Mouse (Mus musculus) ovary, adult 18-20 months (tissue): ENCODE measurements at regions not wholly inside any gene's neighbourhood (a gene's known extent, or its start where the extent isn't known, plus 50 kb on each side); places are given as distances from the start of the nearest gene placed in this dataset.
A peak's percentile ranks its signal among the peaks of the same experiment; 100 is the strongest.
"Not testable (repeated sequence)": the region's sequence is repeated elsewhere in the genome, so short reads cannot be mapped to it uniquely, and the experiment has no call there.

Experiments
- DNase-seq: peaks from one replicate; pipeline ENCODE4 v3.0.0; 2022; ENCODE audit warnings: low spot score, mixed read lengths

DNA sequence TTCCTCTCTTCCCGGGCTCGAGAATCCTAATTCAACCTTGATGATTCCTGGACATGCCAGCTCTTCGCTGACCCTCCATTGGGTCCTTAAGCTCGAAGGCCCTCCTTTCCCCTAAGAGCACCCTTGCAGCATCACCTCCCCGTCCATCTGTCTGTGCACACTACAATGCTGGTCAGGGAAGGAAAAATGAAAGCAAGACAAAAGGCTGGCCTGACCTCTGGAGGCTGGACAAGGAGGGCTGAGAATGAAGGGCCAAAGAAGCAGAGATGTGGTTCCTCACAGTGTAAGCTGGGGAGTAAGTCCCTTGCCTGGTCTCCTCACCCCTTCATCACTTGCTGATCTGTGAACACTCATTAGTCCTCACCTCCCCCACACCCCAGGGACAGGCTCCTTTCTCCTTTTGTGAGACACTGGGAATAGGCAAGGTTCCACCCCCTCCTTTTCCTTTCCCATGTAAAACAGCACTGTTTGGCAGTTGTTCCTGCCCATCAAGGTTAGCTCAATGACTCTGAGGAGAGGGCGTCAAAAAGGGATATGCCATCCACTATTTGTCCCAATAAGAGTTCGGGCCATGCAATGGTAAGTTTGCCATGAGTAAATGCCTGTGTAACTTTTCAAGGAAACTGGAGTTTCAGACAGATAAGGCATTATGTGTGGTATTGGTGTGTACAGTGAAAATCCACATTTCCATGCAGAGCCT, 332.3 kb downstream of the Diras2 start:
- no peak for DNase-seq

DNA sequence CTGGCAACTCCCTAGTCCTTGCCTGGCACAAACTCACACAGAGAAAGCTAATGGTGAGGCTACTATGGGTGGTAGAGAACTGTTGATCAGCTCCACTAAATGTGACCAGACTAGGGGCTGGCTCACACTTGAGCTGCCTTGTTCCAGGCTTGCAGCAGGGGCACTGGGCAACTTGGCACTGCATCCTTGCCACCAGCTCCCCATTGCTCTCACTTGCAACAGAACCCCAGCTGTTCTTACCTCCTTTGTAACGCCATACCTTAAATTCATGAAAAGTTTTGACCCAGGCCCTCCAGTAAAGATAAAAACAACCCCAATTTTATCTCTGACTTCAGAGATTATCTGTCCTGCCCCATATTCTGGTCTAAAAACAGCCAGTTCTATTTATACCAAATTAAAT, 328.7 kb downstream of the Diras2 start:
- DNase-seq: no peak

DNA sequence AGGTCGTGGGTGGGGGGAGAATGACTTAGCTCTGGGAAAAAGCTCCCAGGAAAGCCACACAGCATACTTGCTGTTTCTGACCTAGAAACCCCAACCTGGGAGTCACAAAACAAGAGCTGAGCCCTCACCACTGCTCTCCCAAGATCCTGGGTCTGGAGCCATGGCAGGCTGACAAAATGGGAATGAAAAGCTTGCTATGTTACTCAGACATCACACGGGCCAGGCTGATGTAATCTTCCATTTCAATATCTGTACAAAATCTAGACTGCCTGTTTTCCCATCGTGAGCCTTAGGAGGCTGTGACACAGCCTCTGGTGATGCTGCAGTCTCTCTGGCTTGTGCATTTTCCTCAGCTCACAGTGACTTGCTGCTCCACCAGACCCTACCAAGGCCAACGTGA, 325.1 kb downstream of the Diras2 start:
- no peak for DNase-seq

DNA sequence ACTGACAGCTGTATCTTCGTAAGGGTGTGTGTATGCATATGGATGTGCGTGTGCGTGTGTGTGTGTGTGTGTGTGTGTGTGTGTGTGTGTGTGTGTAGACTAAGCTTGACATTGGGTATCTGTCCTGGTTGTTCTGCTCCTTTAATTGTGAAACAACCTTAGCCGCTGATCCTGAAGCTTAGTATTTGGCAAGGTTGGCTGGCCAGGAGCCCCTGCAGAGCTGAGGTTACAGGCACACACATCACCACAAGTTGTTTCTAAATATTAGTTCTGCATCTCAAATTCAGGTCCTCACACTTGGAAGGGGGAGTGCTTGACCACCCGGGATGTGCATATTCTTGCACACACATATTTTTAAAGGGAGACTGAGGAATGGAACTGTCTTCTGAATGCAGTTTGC, 314.7 kb downstream of the Diras2 start:
- no peak for DNase-seq

DNA sequence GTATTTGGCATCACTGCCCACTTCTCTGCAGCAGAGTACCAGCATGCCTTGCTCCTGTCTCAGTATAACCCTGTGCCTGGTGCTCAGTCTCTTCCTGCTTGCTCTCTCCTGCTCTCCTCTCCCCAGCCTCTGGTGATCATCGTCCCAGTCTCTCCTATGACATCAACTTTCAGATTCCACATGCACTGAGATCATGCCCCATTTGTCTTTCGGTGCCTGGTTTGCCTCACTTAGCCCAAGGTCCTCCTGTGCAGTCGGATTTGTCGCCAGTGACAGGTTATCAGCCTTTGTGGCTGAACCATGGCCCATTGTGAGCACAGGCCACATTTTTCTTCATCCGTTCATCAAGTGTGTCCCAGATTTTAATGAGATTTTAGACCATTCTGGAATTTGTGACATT, 314.0 kb downstream of the Diras2 start:
- DNase-seq: no peak

DNA sequence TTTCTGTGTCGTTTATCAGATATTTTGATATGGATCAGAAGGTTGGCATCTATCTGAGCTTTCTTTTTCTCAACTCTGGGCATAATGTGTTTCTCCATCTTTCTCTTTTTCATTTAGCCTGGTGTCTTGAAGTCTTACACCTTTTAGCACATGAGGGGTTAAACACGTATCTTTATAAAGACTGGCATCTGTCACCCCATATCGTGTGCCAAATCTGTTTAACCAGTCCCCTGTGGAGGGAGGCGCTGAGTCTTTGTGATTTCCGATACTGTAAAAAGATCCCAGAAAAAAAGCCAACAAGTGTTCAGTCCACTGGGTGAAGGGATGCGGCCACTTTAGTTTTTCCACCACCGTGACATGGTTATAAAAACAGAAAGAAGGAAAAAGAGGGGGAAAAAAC, 313.3 kb downstream of the Diras2 start:
- no peak for DNase-seq

DNA sequence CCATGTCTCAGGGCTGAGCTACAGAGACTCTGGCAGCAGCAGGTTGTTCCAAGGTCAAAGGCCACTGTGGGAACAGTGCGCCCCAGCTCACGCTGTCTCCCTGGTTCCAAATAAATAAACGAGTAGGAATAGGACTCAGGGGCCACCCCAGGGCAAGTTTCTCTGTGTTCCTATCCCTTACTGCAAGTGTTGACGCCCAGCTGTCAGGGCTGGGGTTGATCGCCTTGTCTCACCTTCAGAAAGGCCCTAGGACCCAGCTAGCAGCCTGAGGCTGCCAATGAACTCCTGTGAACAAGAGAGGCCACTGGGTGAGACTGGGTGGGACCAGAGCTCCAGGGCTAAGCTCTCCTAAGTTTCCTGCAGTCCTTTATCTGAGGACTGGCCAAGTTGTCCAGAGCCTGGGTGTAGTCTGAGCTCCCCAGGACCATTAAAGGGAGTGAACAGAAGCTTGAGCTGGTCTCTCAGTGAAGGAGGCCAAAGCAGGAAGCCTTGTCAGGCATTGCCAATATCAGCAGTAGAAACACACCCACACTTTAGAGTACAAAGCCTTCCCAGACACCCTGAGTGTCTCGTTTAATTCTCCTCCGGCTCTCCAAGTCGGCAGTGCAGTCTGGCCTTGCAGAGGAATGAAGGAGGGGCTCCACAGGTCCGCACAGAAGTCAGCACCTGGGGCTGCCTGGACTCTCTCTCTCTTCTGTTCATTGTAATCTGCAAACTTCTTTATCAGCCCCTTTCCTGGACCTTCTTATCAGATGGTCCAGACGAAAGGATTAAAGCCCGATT, 308.6 kb downstream of the Diras2 start:
- DNase-seq: peak; percentile 50

DNA sequence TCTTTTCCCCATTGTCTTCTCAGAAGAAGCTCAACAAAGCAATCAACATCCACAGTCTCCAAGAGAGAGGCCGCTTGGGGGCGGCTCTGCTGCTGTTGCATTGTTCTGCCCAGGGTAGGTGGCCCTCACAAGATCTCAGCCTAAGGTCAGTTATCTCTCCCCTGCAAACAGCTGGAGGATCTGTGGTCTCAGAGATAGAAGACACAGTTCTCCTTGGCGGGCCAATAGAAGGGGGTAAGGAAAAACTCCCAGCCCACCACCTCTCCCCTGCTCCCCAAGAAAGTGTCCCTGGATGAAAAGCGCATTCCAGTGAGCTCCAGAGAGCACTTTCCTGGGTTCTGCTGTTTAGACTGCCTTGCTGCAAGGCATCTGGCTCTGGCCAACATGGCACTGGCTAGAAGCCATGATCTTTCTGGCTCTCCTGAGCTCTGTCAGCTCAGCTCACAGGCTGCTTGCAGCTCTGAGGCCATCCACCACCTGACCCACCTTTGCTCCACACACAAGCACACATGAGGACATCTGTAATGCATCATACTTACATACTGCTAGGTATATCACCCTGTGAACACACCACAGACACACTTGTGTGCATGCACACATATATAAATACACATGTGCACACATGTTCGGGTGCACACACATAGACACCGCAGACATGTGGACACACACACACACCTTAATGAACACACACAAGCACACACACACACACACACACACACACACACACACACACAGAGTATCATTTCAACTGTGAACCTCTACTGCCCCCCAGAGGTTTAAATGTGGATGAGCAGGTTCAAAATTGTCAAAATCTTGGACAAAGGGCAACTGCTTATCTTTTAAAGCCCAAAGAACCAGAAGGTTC, 307.7 kb downstream of the Diras2 start:
- peak; percentile 26 for DNase-seq

DNA sequence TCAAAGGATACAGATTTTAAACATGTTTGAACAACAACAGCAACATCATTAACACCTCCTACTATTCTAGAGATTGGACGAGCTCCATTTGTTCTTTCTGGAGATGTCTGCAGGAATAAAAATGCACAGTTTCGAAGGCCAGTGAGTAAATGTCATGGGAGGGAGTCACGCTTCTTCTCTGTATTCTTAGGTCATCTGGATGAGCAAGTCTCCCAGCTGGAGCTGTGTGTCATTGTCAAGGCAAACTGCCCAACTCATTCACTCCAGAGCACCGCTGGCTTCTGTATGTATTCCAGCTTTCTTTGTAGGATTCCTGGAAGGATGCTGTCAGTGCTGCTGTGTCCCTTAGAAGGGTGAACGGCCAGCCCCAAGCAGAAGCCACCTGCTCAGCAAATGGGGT, 297.1 kb downstream of the Diras2 start:
- DNase-seq: no peak

DNA sequence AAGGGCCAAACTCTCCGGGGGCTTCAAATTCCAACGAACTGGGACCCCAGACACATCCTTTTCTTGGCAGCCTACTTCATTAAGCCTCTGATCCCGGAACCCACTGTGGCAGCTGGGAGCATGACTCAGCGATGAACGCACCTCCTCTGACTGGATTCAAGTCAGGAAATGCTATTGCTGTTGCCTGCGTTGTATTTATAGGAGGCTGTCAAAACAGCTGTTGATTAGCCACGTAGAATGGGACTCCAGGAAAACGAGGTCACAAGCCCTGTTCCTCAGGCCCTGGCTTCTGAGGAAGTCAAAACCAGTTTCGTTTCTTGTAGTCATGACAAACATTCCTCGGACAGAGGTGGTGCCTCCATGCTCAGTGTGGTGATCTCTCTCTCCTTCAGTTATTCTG, 295.0 kb downstream of the Diras2 start:
- DNase-seq: no peak

DNA sequence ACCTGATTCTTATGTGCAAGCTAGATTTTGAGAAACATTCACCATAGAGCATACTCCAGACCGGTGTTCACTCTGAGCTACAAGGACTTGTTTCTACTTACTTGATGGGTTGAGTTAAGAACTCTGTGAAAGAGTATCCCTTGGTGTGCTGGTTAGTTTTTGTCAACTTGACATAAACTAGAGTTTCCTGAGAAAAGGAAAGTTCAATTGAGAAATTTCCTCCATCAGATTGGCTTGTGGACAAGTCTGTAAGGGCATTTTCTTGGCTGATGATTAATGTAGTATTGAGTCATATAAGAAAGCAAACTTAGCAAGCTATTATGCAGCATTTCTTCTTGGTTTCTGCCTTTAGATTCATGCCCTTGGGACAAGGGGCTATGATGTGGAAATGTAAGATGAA, 291.5 kb downstream of the Diras2 start:
- DNase-seq: no peak

DNA sequence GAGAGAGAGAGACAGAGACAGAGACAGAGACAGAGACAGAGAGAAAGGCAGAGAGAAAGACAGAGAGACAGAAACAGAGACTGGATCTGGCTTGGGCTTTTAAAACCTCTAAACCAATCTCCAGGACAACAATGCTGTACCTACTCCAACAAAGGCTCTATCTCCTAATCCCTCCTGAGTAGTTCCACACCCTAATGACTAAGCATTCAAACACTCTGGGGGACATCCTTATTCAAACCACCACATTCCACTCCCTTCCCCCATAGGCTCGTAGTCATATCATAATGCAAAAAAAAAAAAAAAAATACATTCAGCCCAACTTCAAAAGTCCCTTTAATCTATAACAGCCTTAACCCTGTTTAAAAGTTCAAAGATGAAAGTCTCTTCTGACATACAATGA, 289.3 kb downstream of the Diras2 start:
- no peak for DNase-seq

DNA sequence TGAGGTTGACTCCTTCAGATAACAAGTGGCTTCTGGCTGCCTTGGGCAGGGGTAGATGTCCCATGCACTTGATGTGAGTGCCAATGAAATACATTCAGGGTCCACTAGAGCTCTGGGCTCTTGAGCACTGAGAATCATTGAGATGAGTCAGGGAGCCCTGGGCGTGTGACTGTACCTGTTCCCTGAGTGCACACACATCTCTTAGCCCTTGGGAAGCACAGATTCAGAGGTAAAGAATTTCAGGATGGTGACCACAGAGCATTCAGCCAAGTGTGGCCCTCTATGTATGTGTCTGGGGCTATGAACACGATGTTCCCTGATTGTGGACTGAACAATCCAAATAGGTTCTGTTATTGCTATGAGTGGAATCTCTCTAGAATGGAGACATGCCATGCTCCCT, 281.6 kb downstream of the Diras2 start:
- DNase-seq: no peak

DNA sequence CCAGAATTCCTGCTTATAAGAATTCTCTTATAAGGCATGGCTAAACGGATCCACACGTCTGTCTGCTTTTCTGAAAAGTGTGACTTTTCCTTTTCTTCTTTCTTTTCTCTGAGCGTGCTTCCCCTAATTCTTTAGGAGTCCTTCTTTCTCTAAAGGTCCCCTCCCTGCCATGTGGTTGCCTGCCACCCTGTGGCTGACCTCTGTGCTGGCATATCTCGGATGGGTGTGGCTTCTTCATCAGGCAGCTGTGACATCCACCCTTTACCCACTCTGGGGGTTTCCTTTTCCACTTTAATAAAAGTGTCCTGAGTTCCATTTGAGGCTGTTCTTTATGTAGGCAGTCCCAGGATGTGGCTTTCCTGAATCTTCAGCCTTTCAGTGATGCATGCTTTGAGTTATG, 280.7 kb downstream of the Diras2 start:
- DNase-seq: no peak

DNA sequence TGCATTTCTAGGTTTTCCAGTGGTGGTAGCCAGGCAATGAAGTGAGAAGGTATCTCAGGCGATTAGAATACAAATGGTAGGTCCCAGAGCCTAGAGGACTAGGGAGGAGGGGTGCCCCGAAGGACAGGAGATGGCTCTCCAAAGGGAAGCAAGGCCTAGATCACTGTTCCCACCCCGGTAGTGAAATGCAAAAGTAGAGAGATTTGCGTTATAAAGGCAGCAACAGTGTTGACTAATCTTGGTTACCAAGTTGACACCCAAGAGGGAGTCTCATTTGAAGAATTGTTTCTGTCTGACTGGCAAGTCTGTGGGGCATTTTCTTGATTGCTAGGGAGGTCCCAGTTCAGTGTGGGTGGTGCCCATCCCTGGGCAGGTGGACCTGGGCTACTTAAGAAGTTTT, 278.8 kb downstream of the Diras2 start:
- DNase-seq: no peak

DNA sequence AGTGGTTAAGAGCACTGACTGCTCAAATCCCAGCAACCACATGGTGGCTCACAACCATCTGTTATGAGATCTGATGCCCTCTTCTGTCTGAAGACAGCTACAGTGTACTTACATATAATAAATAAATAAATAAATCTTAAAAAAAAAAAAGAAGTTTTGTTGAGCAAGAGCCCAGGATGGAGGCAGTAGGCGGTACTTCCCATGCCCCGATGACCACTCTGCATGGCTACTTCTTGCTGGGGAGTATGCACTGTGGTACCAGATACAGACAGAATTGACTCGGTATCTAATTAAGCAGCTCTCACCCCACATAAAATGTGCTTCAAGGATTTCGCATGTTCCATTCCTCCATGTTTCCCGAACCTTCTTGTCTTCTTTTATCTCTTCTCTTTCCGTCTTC, 278.4 kb downstream of the Diras2 start:
- not testable (repeated sequence) for DNase-seq

DNA sequence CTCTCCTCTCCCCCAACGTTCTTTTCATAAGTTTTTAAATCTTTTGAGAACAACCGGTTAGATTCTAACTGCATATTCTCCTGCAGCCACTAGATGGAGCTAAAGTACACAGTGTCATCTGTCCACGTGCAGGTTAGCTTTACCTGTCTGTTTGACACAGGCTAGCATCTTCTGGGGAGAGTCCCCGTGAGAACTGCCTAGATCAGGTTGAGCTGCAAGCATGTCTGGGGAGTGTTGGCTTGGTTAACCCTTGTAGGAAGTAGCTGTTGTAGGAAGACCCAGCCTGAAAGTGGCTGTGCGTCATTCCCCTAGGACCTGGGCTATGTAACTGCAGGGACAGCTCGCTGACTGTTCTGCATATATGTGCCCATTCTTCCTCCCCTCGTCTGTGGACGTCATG, 277.9 kb downstream of the Diras2 start:
- no peak for DNase-seq

DNA sequence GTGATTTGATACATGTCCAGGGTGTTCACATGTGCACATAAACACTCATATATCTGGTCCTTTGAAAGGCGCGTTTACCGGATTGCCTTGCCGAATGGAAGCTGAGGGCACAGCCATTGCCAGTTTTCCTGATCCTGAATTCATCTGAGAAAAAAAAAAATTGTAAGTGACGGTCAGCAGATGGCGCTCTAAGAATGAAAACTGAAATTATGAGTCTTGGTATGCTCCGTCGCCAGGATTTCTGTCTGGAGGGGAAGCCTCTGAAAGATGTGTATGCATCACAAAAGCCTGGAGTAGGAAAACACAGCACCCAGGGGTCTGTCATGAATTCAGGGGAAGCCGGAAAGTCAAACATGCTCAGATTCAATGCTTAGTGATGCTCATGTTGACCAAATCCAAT, 276.9 kb downstream of the Diras2 start:
- no peak for DNase-seq

DNA sequence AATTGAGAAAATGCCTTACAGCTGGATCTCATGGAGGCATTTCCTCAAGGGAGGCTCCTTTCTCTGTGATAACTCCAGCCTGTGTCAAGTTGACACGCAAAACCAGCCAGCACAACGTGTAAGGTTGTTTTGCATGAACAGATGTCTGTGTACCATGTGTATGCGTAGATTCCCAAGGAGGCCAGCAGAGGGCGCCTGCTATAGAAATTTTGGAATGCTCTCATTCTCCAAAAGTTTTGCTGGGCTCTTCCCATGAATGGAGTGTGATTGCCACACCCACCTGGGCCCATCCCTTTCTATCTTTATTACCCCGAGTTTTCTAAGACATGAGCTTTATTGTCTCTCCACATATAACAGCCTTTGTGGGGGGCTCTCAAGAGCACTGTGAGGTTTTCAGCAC, 275.4 kb downstream of the Diras2 start:
- no peak for DNase-seq

DNA sequence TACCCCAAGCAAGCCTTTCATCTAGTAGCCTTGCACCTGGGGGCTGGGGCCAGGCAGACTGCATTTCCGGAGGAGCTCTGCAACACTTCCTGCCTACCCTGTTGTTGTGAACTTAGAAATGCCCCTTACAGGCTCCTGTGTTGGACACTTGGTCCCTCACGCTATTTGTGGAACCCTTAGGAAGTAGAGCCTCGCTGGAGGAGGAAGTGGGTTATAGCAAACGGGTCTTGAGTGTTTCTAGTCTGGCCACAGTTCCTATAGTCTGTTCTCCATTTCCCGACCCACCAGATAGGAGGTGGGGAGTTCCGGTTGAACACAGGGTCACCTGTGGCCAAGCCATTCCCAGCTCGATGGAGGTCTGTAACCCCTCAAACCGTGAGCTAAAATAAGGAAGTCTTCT, 272.7 kb downstream of the Diras2 start:
- DNase-seq: no peak

DNA sequence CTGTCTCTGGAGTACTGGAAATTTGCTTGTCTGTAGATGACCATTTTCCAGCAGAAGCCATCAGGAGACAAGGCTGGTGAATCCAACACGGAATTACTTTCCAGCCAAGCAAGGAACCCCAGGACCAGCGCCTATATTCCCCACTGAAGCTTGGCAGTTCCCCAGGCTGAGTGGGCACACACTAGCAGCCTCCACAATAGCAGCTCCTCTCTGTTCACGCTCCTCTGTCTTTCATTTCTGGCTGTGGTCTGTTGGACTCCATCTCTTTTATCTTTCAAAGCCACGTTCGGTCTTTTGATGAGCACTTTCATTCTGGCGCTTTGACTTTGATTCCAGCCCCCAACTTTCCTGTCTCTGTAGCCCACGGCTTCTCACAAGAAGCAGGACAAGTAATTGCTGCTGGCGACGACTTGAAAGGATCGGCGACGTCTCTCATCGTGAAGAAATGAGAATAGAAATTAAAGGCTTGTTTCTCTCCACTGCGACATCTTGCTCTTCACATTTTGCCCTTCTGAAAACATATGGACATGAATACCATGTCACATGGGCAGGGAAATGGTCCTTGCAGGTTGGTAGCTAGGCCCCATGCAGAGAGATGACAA, 268.0 kb downstream of the Diras2 start:
- no peak for DNase-seq

DNA sequence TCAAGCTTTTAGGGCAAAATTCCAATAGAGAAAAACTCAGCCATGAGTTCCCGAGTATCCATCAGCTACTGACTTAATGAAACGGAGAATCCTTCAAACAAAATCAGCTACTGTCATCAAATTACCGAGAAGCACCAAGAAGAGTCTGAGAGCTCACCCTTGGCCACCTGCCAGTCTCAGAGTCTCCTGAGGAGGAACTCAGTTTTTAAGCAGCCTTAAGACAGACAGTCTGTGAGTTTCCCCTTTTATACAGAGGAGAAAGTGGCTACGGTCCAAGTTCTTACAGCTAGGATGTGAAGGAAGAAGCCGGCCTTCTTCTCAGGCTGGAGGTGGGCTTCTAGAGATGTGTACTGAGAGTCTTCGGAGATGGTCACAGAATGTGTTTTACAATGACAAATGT, 262.8 kb downstream of the Diras2 start:
- no peak for DNase-seq
